Mouse (Mus musculus) spleen, adult 2 months (tissue): ENCODE measurements around the gene 2310009B15Rik.

Source experiments
- CTCF ChIP-seq: fragments of 200-500 bp; IDR thresholded peaks from 2 replicates; pipeline ENCODE4 v1.5.1; 2011; ENCODE audit warnings: mild to moderate bottlenecking, inconsistent platforms; ENCODE audit not compliant: insufficient read depth, insufficient read length, insufficient replicate concordance; ENCODE audit errors: extremely low read depth
- POLR2A ChIP-seq: fragments of 200-500 bp; IDR thresholded peaks from 2 replicates; pipeline ENCODE4 v1.6.1; 2011; ENCODE audit warnings: low read depth, low read length, inconsistent platforms

DNA sequence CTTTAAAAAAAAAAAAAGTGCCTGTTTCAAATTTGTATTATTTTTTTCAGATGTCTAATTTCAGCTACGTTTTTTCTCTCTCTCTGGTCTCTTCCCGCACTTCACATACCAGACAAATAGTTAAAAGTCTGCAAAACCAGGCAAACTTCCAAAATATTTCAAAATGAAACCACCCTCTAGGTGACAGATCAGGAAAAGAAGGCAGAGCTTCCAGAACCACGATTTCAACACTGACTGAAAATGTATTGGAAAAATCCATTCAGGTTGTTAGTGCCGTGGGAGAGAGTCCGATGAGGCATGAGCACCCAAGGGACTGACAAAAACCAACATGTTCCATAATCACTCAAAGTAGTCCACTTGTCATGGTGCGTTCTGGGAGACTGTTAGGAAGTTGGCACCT, 29.8 kb downstream of the 2310009B15Rik start:
- no peak for TF ChIP-seq CTCF
- no peak for TF ChIP-seq POLR2A
